ENCODE assay signal across 8 mouse cellular contexts in genomic region chr7:37343021-37343593, GRCm38 (mm10).
DNase-seq lines count a peak whose midpoint lies in the region; ATAC-seq lines count a peak whose summit lies in the region.

No protein-coding gene starts in this region.

- H3K27me3 ChIP-seq in embryonic facial prominence, embryonic 15.5 days, result peaks cover 43% of the 10 kb centered on the region
- peaks cover 44% of the 10 kb centered on the region for H3K27me3 ChIP-seq in limb, embryonic 10.5 days (ENCODE audit: low read depth, poor library complexity, severe bottlenecking)
- no peaks in the 10 kb centered on the region for H3K27me3 ChIP-seq in stomach, embryonic 14.5 days (ENCODE audit: control insufficient read depth, insufficient read depth, low read length)

- 10% methylated on average over 23 of the region's 23 CpGs for WGBS in embryonic facial prominence, embryonic 15.5 days
- whole genome bisulfite sequencing in limb, embryonic 10.5 days, result 24% methylated on average over 23 of the region's 23 CpGs
- 19% methylated on average over 23 of the region's 23 CpGs for WGBS in stomach, embryonic 14.5 days

- no peak for ATAC-seq in embryonic facial prominence, embryonic 15.5 days (ENCODE audit: insufficient number of reproducible peaks, low FRiP score, low TSS enrichment, low read depth)
- no peak for ATAC-seq in stomach, embryonic 14.5 days (ENCODE audit: insufficient number of reproducible peaks, insufficient read depth, low FRiP score, low read depth)

- H3K4me2 ChIP-seq in embryonic facial prominence, embryonic 15.5 days (replicated peaks), result peak overlapping the region; percentile 73
- H3K4me2 ChIP-seq in stomach, embryonic 14.5 days (replicated peaks; ENCODE audit: low read depth, low read length), result peak overlapping the region; percentile 72

- peak; percentile 62 for DNase-seq in retina, postnatal 1 day
- DNase-seq in retina, embryonic 14.5 days (ENCODE audit: low spot score), result no peak
- DNase-seq in limb, embryonic 10.5 days (ENCODE audit: low spot score), result peak; percentile 50
- DNase-seq in urinary bladder, postnatal 36 days (ENCODE audit: low spot score in 2 of 2), result no peak
- DNase-seq in gastrocnemius, adult 18-20 months (ENCODE audit: low spot score), result no peak
- no peak for DNase-seq in kidney, adult 11 months

- peaks cover 29% of the 10 kb centered on the region for H3K4me1 ChIP-seq in embryonic facial prominence, embryonic 15.5 days
- peaks cover 51% of the 10 kb centered on the region for H3K4me1 ChIP-seq in limb, embryonic 10.5 days
- 0 out of 2 replicates have a peak, but pooled peaks cover 7% of the 10 kb centered on the region for H3K4me1 ChIP-seq in stomach, embryonic 14.5 days (ENCODE audit: control insufficient read depth, insufficient read depth, low read length)

- no peaks in the 10 kb centered on the region for H3K9me3 ChIP-seq in embryonic facial prominence, embryonic 15.5 days (replicated peaks)
- H3K9me3 ChIP-seq in limb, embryonic 10.5 days (replicated peaks), result no peaks in the 10 kb centered on the region
- H3K9me3 ChIP-seq in stomach, embryonic 14.5 days (ENCODE audit: control insufficient read depth, low read depth, low read length), result no peaks in the 10 kb centered on the region

- H3K36me3 ChIP-seq in embryonic facial prominence, embryonic 15.5 days, result no peaks in the 10 kb centered on the region
- H3K36me3 ChIP-seq in limb, embryonic 10.5 days, result no peaks in the 10 kb centered on the region
- H3K36me3 ChIP-seq in stomach, embryonic 14.5 days (ENCODE audit: control insufficient read depth, insufficient read depth, low read length), result no peaks in the 10 kb centered on the region

- 0 out of 2 replicates have a peak overlapping the region, but pooled peaks have one; percentile 15 for H3K9ac ChIP-seq in embryonic facial prominence, embryonic 15.5 days
- H3K9ac ChIP-seq in stomach, embryonic 14.5 days (replicated peaks; ENCODE audit: low read depth, low read length), result no peak overlapping the region

- H3K4me3 ChIP-seq in embryonic facial prominence, embryonic 15.5 days (replicated peaks), result peak overlapping the region; percentile 37
- peak overlapping the region; percentile 46 for H3K4me3 ChIP-seq in limb, embryonic 10.5 days
- H3K4me3 ChIP-seq in stomach, embryonic 14.5 days (ENCODE audit: low read depth, low read length), result peak overlapping the region; percentile 11

- H3K27ac ChIP-seq in embryonic facial prominence, embryonic 15.5 days (replicated peaks), result no peak overlapping the region
- peak overlapping the region; percentile 77 for H3K27ac ChIP-seq in limb, embryonic 10.5 days
- H3K27ac ChIP-seq in stomach, embryonic 14.5 days (ENCODE audit: low read length), result no peak overlapping the region

Comparison
In these comparisons a context has a peak if more than half of its experiments do, and no peak if none do; other contexts are left out.
1. DNase-seq: peak in retina, postnatal 1 day (single experiment) and limb, embryonic 10.5 days (single experiment); none in retina, embryonic 14.5 days (single experiment), urinary bladder, postnatal 36 days (0 of 2), gastrocnemius, adult 18-20 months (single experiment) and kidney, adult 11 months (single experiment).
2. Peak in every context shown above with its lines, with median percentiles within 50 percentile points of each other: H3K4me3 ChIP-seq.